Mouse (Mus musculus) gastrocnemius, postnatal 36 days (tissue): Measurements from ENCODE around the gene Gm42906. TPM values are rescaled to one million over a fixed set of nuclear protein-coding genes. Genes with fewer than 3 reads are reported as not detected.

Experiments used
- DNase-seq, 2 experiments: peaks; one replicate each; pipeline ENCODE4 v3.0.0; 2022
- intact Hi-C: fragments of 180-260 bp; cut with DNase I; formaldehyde crosslinking; loops from one replicate; pipeline ENCODE4 v1.15.1; 2025
- total RNA-seq, 2 experiments: library from RNA; stranded (reverse); gene quantifications; 2 replicates each; pipeline ENCODE4 v1.2.3; 2021

Gm42906 gene
- total RNA-seq, 2 experiments from 2014 or later, result not detected

DNA sequence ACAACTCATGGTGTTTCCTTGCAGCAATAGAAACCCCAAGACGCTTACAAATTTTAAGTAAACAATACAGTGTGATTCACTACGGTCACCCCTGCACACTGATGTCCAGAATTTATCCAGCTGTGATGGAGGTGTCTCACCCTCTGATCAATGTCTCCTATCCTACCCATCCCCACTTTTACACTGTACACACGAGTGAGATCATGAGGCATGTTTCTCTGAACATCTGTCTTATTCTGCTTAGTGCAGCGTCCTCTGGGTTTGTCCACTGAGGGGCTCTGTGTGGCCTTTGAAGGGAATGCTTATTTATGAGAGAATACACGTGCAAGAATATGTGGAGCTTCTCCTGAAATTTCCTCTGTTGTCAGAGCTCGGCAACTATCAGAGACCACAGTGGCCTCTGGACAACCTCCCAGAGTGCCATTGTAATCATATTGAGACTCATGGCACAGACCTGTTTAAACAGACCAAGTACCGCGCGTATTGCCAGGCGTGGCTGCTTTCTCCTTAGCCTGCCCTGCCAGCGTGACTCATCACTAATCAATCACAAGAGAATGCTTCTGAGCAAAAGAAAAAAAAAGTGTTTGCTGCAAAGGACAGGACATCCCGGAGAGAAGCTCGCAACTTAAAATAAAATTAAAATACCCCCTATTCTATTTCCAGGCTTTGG lies 231.2 kb downstream of the Gm42906 start:
- DNase-seq, result no peak
- intact Hi-C loops, result no loop called here

DNA sequence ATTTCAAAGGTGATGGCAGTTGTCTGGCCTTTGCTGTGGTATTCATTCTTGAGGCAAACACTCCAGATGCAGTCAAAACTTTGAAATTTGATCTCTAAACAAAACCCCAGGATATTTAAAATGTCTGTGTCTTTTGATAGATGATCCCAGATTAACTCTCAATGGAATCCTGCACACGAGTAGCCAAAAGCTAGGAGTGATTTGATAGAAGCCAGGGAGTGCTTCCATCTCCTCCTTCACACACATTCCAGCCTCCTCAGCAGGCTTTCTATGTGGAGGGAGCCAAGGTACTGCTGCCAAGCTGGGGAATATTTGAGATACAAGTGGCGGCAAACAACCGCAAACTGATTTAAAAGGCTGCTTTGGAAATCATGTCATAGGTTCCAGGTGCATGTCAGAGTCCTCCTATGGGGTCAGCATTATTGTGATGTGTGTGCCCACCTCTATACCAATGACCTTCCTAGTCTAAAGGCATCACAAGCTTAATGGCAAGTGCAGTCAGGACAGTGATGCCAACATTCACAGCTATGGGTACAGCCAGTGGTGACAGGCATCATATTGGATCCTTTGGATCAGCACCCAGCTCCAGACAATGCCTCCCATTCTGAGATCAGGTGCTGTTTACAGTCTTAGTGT lies 234.0 kb downstream of the Gm42906 start:
- no peak for DNase-seq
- intact Hi-C loops, result loop anchor here (2.0 kb wide), 1 partner anchor 37 kb away; no protein-coding TSS in a partner anchor

DNA sequence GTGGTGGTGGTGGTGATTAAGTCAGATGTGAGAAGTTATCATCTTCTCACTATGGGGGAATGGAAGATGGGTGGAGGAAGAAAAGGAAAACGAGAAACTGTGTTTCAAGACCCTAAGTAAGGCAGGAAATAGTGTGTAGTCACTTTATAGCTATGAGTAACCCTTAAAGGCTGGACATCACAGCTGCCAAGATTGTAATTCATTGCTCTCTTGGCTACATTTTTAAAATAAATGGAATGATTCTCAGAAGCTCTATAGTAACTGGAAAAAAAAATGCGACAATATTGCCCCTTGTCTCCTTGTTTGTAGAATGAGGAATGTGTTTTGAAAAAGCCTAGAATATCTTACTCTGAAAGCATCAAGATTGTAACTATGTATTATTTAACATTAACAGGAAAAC lies 235.7 kb downstream of the Gm42906 start:
- intact Hi-C loops, result loop anchor here (2.0 kb wide), 1 partner anchor 39 kb away; no protein-coding TSS in a partner anchor
- no peak for DNase-seq

DNA sequence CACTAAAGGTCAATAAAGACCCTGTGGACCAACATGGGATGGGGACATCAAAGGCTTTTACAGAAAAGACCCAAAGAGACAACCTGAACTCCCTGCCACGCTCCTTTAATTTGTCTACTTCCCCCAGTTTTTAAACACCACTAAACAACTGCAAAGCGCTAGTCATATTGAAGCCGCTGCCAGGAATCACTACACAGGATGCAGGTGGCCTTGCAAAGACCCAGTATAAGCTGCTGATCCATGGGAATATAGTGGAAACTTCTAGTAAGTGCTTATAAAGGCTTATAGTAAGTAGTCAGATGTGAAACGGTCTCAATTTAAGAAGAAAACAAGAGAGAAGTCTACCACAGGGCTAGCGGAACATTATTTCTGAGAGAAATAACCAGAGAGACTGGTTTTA lies 237.2 kb downstream of the Gm42906 start:
- intact Hi-C loops, result no loop called here
- DNase-seq, result no peak

DNA sequence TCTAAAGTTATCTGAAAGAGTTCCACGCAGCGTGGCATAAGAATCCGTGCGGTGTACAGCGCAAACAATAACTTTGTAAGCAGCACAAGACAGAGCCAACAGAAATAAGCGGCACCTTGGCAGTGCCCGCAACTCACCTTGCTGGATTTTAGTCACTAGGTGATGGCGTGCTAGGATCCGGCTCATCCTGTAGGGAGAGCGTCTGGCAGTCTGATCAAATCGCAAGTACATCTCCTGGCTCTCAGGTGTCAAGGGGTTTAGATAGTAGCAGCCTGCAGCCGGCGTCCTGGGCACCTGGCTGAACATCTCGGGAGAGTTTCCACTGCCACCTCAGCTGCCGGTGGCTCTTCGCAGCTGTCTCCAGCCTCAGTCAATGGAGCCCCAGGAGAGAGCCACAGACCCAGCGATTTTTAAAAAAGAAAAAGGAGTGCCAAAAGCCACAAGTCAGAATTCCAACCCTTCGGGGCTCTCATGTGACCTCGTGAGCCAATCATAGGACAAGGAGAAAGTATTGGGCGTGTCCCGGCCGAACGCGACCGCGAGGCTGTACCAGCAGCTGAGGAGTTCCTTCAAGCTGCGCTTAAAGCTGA lies 238.1 kb downstream of the Gm42906 start:
- peak; percentile 46 to 47 for DNase-seq
- intact Hi-C loops, result loop anchor here (5.0 kb wide), 1 partner anchor 48 kb away; no protein-coding TSS in a partner anchor

DNA sequence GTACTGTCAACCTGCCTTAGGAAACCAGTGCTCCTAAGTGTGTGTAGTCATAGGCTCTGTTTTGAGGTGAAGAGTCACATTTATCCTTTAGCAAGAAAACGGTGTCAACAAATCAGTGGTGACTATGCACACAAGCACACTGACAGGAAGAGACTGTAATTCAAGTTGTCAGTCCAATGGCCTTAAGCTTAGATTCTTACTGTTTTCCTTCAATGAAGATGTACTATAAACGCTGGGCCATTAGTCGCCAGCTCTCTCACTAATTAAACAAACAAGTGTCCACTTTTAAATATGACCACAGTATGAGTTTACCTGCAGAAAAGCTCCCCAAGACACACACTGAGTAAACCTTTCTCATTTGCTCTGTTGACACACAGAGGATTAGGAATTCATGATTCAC lies 238.6 kb downstream of the Gm42906 start:
- DNase-seq, result no peak
- intact Hi-C loops, result loop anchor here (5.0 kb wide), 1 partner anchor 47 kb away; no protein-coding TSS in a partner anchor

DNA sequence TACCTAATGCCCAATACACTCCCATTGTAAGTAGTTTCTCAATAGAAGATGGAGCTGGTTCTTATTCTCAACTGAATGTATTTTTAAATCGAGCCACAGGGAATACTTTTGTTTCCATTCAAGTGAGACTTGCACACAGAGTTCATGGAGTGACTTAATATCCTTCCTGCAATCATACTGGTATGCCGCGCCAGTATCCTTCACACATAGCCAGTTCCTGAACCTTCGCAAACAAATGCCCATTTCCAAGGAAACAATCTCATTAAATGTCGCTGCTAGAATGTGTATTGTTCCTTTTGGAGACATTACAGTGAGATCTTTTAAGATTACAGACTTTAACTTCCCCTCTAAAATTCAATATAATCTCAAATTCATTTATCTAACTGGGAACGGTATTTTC lies 239.3 kb downstream of the Gm42906 start:
- intact Hi-C loops, result loop anchor here (5.0 kb wide), 1 partner anchor 46 kb away; no protein-coding TSS in a partner anchor
- DNase-seq, result no peak

DNA sequence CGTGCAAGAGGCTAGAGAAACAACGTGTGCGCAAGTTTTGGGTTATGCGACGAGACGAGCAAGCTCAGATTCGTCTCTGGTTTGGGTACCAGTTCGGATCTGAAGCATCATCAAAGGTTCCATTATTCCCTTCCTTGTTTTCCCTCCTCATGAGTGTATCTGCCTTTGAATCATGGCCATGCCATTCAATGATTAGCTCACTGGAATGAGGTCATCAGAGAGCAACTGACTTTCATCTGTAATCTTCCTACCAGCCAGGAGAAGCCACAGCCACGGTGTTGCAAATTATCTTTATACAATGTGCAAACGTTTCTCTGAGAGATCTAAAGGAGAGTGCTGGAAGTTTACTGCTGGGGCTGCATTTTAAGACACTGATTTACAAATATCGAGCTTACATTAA lies 240.6 kb downstream of the Gm42906 start:
- no peak for DNase-seq
- intact Hi-C loops, result loop anchor here (5.0 kb wide), 1 partner anchor 45 kb away; no protein-coding TSS in a partner anchor

DNA sequence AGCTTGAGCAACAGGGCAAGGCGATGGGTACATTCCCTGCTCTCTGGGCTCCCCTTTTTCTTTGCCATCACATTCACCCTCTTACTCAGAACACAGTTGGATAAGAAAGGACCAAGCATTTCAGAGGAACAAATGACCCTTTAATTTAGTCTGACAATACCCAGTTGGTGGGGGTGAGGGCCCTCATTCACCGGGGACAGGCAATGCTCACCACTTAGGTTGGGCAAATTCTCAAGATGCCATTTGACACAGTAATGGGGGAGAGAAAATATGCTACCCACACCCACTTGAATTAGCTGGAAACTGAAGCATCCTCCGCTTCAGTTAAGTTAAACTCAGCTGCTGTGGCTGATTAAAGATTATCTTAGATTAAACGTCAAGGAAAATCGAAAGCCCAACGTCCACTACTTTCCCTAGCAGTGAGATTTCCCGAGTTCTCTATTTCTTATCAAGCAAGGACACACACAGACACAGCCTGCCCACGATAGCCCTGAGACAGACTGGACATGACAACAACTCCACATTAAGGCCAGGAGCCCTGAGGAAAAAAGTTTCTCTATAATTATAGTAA lies 242.6 kb downstream of the Gm42906 start:
- no peak for DNase-seq
- intact Hi-C loops, result loop anchor here (5.0 kb wide), 1 partner anchor 43 kb away; no protein-coding TSS in a partner anchor

DNA sequence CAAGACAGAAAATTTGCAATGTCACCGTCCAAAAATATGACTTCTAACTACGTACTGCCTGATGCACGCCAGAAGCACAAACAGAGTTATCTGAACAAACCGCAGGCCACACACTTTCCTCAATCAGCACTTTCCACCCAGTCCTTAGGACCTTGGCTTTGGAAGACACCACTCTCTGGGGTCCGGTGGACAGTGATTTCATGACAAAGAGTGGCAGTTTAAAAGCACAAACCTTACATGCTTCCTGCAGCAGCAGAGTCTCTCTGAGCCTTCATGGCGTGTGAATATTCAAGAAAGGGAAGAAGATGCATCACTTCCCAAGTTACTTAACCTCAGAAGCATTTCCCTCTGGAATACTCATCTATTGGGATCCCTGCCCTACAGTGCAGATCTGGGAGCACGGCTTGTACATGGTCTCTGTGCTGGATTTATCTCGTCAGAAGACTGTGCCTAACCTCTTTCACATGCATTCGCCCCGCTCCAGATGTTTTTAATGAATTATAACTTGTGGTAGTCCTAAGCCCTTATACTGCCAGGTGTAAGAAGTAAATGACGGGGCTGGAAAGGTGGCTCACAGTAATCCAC lies 244.2 kb downstream of the Gm42906 start:
- no peak for DNase-seq
- intact Hi-C loops, result no loop called here

DNA sequence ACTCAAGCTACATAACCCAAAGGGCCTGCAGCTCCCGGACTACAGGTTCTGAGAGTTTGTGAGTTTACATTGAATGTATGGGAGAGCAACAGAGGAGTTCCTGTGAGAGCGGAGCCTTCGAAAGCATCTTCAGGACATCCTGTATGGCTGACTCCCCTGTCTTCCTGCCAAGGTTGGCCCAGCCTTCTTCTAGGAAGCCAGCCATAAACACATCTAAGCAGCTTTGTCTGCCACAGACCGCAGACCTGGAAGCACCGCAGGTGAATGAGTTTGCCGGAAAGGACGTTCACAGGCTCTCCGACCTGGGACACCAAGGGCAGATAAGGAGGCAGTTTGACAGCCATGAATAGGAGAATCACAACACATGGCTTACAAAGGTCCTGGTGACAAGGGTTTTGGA lies 246.7 kb downstream of the Gm42906 start:
- no peak for DNase-seq
- intact Hi-C loops, result no loop called here

DNA sequence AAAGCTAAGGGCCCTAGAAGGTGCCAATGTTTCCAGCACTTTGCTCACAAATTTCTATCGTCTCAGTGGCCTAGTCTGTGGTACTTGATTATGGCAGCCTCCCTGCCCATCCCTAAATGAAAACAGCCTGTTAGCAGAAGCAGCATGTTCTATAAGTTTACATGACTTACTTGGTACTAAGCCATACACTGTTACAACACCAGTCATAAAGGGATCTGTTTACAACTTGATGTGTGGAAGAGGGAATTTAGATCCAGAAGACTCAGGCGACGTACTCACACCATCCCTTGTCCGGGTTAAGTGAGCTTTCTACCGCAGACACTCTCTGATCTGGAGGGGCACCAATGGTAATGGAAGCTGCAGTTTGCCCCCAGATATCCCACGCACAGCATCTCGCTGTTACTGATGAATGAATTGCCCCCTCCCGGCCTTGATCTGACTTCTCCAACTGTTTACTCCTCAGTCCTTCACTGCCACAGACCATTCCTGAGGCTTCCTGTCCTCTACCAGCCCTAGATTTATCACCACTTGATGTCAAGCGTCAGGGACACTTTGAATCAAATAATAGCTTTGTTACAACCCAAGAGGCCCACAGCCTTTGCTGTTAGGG lies 247.7 kb downstream of the Gm42906 start:
- DNase-seq, result no peak
- intact Hi-C loops, result no loop called here

DNA sequence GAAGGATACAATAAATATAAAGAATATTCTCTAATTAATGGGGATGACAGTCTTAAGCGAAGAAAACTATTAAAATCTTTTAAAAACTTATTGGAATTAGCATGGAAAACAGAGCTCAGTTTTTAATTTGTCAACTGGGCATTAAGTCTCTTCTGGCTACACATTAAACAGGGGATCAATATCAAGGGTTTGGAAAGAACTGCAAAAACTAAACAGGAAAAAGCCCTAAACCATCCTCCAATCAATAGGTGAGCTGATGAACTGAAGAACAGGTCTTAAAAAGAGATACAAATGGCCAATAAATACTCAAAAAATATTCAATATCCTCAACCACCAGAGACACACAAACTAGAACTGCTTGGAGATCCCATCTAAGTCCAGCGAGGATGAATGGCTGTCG lies 250.8 kb downstream of the Gm42906 start:
- intact Hi-C loops, result no loop called here
- no peak for DNase-seq

DNA sequence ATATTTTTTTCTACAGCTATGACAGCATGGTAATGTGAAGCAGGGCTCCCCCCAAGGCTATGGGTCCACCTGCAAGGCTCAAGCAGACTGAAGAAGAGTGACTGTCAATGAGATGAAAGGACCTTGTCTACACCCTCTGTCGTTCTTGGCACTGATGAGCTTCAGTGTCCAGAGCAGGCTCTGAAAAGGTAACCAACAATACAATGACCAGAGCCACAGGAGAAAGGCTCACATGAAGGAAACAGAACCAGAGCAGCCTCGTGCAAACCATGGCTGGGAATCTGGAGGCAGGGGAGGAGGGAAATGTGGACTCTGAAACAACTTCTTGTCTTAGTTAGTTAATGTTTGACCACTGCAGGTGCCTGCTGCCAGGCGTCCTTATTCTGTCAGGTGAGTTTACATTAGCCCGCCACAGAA lies 252.1 kb downstream of the Gm42906 start:
- DNase-seq, result no peak
- intact Hi-C loops, result no loop called here

DNA sequence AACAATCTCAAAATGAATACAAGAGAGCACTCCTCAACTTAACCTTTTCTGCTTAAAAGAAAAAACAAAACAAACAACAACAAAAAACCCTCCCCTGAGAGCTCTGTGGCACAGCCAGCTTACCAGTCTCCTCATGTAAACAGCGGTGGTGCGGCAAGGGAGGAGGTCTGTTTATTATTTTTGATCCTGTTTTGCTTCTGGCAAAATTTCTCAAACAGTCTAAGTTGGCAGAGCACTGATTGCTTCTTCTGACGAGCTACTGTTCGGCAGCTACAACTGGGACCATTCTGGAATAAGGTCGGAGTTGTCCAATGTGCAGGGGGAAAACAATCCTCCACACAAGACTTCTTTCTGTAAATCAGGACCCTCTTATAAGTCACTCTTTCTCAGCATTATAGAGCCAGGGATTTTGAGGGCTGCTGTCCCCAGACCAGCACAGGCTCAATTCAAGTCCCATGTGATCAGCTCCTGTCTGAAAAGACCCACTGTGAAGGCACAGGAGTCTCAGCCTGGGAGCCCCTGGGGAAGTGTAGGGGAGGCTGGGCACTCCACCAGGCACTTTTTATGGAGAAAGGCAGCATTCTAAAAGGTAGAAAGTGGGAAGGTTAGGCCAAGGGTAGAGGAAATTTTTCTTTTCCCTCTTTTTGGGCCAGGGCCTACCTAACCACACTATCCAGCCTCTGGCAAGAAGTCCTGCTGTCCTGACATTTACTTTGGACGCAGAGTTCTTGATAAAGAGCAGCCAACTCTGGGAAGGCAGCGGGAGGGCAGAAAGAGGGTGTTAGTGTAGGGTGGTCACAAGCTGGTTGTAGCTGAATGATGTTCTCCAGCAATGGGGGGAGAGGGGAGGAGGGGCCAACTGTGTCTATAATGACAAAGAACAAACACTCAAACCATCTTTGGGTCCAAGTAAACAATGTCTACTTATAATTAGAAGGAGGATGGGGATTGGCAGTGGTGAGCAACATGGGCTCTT lies 253.2 kb downstream of the Gm42906 start:
- intact Hi-C loops, result no loop called here

DNA sequence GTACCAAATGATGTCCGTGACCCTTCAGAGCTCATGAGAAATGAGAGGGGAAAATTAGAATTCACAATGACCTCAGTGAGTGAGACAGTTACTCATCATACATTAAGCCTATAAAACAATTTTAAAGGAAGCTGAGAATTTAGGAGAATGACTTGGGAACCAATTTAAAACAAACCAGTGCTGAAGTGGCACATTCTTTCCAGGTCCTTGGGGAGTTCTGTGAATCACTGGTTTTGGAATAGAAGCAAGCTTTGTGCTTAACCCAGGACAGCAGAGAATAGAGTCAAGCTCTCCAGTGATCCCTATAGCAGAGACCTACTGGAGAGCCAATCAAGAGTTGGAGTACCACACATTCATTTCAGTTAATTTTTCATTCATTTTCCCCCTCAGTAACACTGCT lies 254.2 kb downstream of the Gm42906 start:
- intact Hi-C loops, result no loop called here
- DNase-seq, result no peak

More for the DNA sequence above, 253.2 kb downstream of the Gm42906 start:
- DNase-seq, result no peak

DNA sequence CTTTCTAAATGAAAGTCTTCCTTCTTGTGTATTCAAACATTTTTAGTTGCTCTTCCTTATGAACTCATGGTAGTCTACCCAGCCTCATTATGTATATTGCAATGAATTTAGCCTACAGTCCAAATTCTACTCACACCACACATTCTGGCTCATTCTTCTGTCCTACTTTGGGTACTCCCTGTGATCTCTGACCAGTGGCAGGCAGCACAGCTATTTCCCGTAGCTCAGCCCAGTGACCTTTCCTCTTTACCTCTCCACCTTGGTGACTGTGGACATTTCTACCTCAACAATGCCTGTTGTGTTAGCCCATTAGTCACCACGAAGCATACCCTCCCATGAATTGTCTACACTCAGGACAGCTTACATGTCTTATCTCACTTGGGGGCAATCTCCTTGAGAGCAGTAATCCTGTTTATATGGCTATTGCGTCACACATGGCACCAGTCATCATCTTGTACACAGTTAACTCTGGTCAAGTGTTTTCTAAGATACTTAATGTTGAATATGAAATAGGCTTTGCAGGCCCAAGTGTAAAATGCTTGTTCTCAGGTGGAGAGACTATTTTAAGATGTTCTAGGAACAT lies 257.7 kb downstream of the Gm42906 start:
- no peak for DNase-seq
- intact Hi-C loops, result no loop called here

DNA sequence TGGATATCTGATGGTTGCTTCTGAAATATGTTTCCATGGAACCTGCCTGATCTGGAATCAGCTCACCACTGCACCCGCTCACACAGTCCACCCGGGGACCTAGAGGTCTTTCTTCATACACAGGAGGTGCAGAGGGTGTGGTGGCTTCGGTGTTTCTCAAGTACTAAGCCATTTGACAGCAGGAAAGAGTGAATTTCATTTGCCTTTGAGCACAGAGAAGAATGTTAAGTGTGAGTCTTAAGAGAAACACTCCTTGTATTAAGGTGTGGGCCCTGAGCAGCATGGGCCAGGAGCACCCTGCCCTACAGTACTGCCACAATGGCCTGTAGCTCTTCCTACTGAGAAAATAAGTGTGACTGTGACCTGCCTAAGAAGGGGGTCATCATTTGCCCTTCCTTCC lies 259.8 kb downstream of the Gm42906 start:
- DNase-seq, result no peak
- intact Hi-C loops, result no loop called here

DNA sequence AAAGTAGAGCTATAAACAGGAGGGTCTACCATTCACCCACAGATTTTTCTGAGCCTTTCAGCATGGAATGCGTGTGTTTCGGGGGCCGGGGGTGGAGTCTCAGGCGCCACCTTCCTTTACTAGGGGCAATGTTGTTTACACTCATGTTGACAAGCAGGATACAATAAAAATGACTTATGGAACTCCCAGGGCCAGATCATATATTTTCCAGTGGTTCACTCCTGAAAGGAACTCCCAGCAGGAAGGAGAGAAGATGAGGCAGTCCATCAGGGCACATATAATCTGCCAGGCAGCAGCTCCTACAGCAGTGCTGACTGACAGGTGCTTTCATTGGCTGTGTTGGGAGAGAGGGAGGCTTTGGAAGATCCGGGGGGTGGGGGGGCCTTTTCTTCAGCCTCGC lies 260.3 kb downstream of the Gm42906 start:
- intact Hi-C loops, result no loop called here

More for the DNA sequence above, 260.3 kb downstream of the Gm42906 start:
- DNase-seq, result no peak
